Comparison of ENCODE assay signal across 14 mouse cellular contexts in the genomic region with DNA sequence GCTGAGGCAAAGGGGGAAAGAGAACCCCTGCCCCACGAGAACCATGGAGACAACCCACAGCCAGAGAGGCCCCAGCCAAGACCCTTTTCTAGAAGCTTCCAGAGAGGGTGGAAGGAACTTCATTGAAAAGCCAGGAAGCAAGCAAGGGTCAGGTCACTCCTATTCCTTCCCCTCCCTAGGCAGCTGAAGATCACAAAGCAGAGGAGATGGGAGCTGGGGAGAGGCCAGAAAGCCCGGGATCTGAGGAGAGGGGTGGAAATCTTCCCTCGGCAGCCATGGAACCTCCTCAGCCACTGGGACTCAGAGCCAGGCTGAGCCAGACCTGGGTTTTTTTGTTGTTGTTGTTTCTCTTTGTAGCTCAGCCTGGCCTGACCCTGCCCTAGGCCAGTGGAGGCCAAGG. TPM values are rescaled to one million over a fixed set of nuclear protein-coding genes. Genes with fewer than 3 reads are reported as not detected.
DNase-seq lines count a peak whose midpoint lies in the region; ATAC-seq and TF ChIP-seq lines count a peak whose summit lies in the region.
"Had no signal": no experiment of that assay in that cellular context is flagged by ENCODE, and none has a peak within 500 bp of the region (broad histone marks: within the 10 kb centered on the region; RNA-seq: fewer than 3 reads in every experiment).

No protein-coding gene starts in this region.

- WGBS in kidney, postnatal 0 days, result 20% methylated on average over 3 of the region's 3 CpGs
- WGBS in kidney, embryonic 14.5 days, result 35% methylated on average over 3 of the region's 3 CpGs
- WGBS in heart, postnatal 0 days, result 46% methylated on average over 3 of the region's 3 CpGs

- H3K9me3 ChIP-seq in kidney, postnatal 0 days (replicated peaks; ENCODE audit: low read length), result no peaks in the 10 kb centered on the region
- H3K9me3 ChIP-seq in kidney, embryonic 14.5 days (ENCODE audit: control insufficient read depth, low read length), result no peaks in the 10 kb centered on the region
- H3K9me3 ChIP-seq in heart, postnatal 0 days (replicated peaks; ENCODE audit: control insufficient read depth, low read length), result no peaks in the 10 kb centered on the region
- H3K9me3 ChIP-seq: midbrain, embryonic 13.5 days; neural tube, embryonic 13.5 days had no signal

- peak overlapping the region; percentile 40; the same call in 1 of the 2 replicates for H3K9ac ChIP-seq in kidney, postnatal 0 days (ENCODE audit: low read depth, low read length)
- H3K9ac ChIP-seq in kidney, embryonic 14.5 days (ENCODE audit: low read depth, low read length), result no peak overlapping the region
- peak overlapping the region; percentile 17; the same call in 1 of the 2 replicates for H3K9ac ChIP-seq in heart, postnatal 0 days (replicated peaks; ENCODE audit: low read depth, low read length)
- H3K9ac ChIP-seq: midbrain, embryonic 13.5 days; neural tube, embryonic 13.5 days had no signal

- no peaks in the 10 kb centered on the region for H3K36me3 ChIP-seq in kidney, postnatal 0 days (ENCODE audit: insufficient read depth, low read length)
- H3K36me3 ChIP-seq in kidney, embryonic 14.5 days (ENCODE audit: control insufficient read depth, insufficient read depth, low read length), result no peaks in the 10 kb centered on the region
- no peaks in the 10 kb centered on the region for H3K36me3 ChIP-seq in heart, postnatal 0 days (replicated peaks; ENCODE audit: control insufficient read depth, insufficient read depth, low read length)
- H3K36me3 ChIP-seq: midbrain, embryonic 13.5 days; neural tube, embryonic 13.5 days had no signal

- H3K4me2 ChIP-seq in kidney, postnatal 0 days (ENCODE audit: low read length), result no peak overlapping the region
- no peak overlapping the region for H3K4me2 ChIP-seq in kidney, embryonic 14.5 days (replicated peaks; ENCODE audit: low read depth, low read length)
- no peak overlapping the region for H3K4me2 ChIP-seq in heart, postnatal 0 days (ENCODE audit: low read depth, low read length)
- H3K4me2 ChIP-seq: midbrain, embryonic 13.5 days; neural tube, embryonic 13.5 days had no signal

- peaks cover 6% of the 10 kb centered on the region for H3K4me1 ChIP-seq in kidney, postnatal 0 days (replicated peaks; ENCODE audit: insufficient read depth, low read length)
- peaks cover 17% of the 10 kb centered on the region for H3K4me1 ChIP-seq in kidney, embryonic 14.5 days (ENCODE audit: control insufficient read depth, insufficient read depth, low read length)
- H3K4me1 ChIP-seq in brown adipose tissue, adult 24 weeks (ENCODE audit: control insufficient read depth, insufficient read depth, insufficient read length, low read length), result peaks cover 67% of the 10 kb centered on the region
- H3K4me1 ChIP-seq in heart, postnatal 0 days (ENCODE audit: control insufficient read depth, insufficient read depth), result peaks cover 46% of the 10 kb centered on the region

- TF ChIP-seq CTCF in kidney, postnatal 0 days (IDR thresholded peaks at IDR 0.05; ENCODE audit: low read depth), result no peak
- TF ChIP-seq CTCF in heart, postnatal 0 days (IDR thresholded peaks at IDR 0.05; ENCODE audit: low read depth), result no peak

- H3K4me3 ChIP-seq in kidney, postnatal 0 days (replicated peaks; ENCODE audit: low read depth, low read length), result no peak overlapping the region
- H3K4me3 ChIP-seq in kidney, embryonic 14.5 days (ENCODE audit: low read length), result no peak overlapping the region
- H3K4me3 ChIP-seq in brown adipose tissue, adult 24 weeks (ENCODE audit: insufficient read depth, low read depth, low read length), result no peak overlapping the region
- H3K4me3 ChIP-seq in heart, postnatal 0 days (ENCODE audit: low read depth, low read length), result no peak overlapping the region
- H3K4me3 ChIP-seq: midbrain, embryonic 13.5 days; neural tube, embryonic 13.5 days had no signal

- H3K27ac ChIP-seq in kidney, postnatal 0 days, result peak overlapping the region; percentile 47
- H3K27ac ChIP-seq in kidney, embryonic 14.5 days (ENCODE audit: low read depth, low read length), result no peak overlapping the region
- H3K27ac ChIP-seq in brown adipose tissue, adult 24 weeks (replicated peaks; ENCODE audit: low read depth, low read length), result peak overlapping the region; percentile 83
- H3K27ac ChIP-seq in heart, postnatal 0 days (ENCODE audit: low read depth), result peak overlapping the region; percentile 67
- H3K27ac ChIP-seq: midbrain, embryonic 13.5 days; neural tube, embryonic 13.5 days had no signal

- no peak for TF ChIP-seq EP300 in heart, postnatal 0 days (IDR thresholded peaks at IDR 0.05; ENCODE audit: low read depth)

- no peak for ATAC-seq in kidney, postnatal 0 days (replicated peaks; ENCODE audit: low FRiP score, low read depth)
- no peak for ATAC-seq in kidney, embryonic 14.5 days (ENCODE audit: low FRiP score, low TSS enrichment)
- no peak for ATAC-seq in heart, postnatal 0 days (ENCODE audit: insufficient read depth, low read depth)
- ATAC-seq: midbrain, embryonic 13.5 days had no signal

- DNase-seq in adrenal gland, postnatal 25 days, result peak; percentile 16
- DNase-seq in adrenal gland, postnatal 14 days, result no peak
- peak; percentile 50 for DNase-seq in kidney, postnatal 0 days (ENCODE audit: low spot score)
- peak; percentile 27 for DNase-seq in heart, postnatal 0 days (ENCODE audit: low spot score)
- no peak for DNase-seq in ovary, postnatal 14 days (ENCODE audit: low spot score)
- no peak for DNase-seq in adipocyte (ENCODE audit: low spot score)
- DNase-seq: cerebellum, postnatal 10 days; lung, postnatal 14 days; thymus, postnatal 14 days had no signal

- no peaks in the 10 kb centered on the region for H3K27me3 ChIP-seq in kidney, postnatal 0 days (ENCODE audit: insufficient read depth, low read length)
- H3K27me3 ChIP-seq in kidney, embryonic 14.5 days (ENCODE audit: control insufficient read depth, insufficient read depth, low read length), result no peaks in the 10 kb centered on the region
- H3K27me3 ChIP-seq in heart, postnatal 0 days (ENCODE audit: control insufficient read depth, insufficient read depth, low read length), result no peaks in the 10 kb centered on the region
- H3K27me3 ChIP-seq: midbrain, embryonic 13.5 days; neural tube, embryonic 13.5 days had no signal

RNA-seq across cellular contexts. Expression of gene Scarb1, which starts 9.8 kb away (rescaled TPM):
- 1,988 and 2,596 TPM in 2 replicates for total RNA-seq in adrenal gland, postnatal 25 days (2021)
- total RNA-seq in adrenal gland, postnatal 14 days (2021), result 1,757 and 2,166 TPM in 2 replicates
- polyA plus RNA-seq in kidney, postnatal 0 days (2015; fragmentation: Nextera tagmentation; extraction: Ambion mirVana), result 49.0 and 51.3 TPM in 2 replicates
- 34.8 and 48.8 TPM in 2 replicates for polyA plus RNA-seq in kidney, embryonic 14.5 days (2014; fragmentation: Nextera tagmentation; extraction: Ambion mirVana)
- 18.6 and 30.7 TPM in 2 replicates for polyA plus RNA-seq in brown adipose tissue, adult 24 weeks (2012; ENCODE audit: insufficient read depth, insufficient read length, missing spikeins)
- total RNA-seq in heart, postnatal 0 days (2014; rRNA removed; ENCODE audit: low replicate concordance), result 79.8 and 84.2 TPM in 2 replicates
- polyA plus RNA-seq in heart, postnatal 0 days (2015; fragmentation: Nextera tagmentation; extraction: Ambion mirVana), result 53.7 and 58.2 TPM in 2 replicates

RNA-seq across cellular contexts. Expression of gene Gm10382, which starts 58.0 kb away (rescaled TPM):
- total RNA-seq in adrenal gland, postnatal 25 days (2021), result not detected in 2 replicates
- 0.26 and 0.49 TPM in 2 replicates for total RNA-seq in adrenal gland, postnatal 14 days (2021)
- 0.40 and 0.74 TPM in 2 replicates for polyA plus RNA-seq in kidney, postnatal 0 days (2015; fragmentation: Nextera tagmentation; extraction: Ambion mirVana)
- 0.16 and 0.41 TPM in 2 replicates for polyA plus RNA-seq in kidney, embryonic 14.5 days (2014; fragmentation: Nextera tagmentation; extraction: Ambion mirVana)
- not detected in 2 replicates for polyA plus RNA-seq in brown adipose tissue, adult 24 weeks (2012; ENCODE audit: insufficient read depth, insufficient read length, missing spikeins)
- not detected in 2 replicates for total RNA-seq in heart, postnatal 0 days (2014; rRNA removed; ENCODE audit: low replicate concordance)
- polyA plus RNA-seq in heart, postnatal 0 days (2015; fragmentation: Nextera tagmentation; extraction: Ambion mirVana), result 0.32 and 0.78 TPM in 2 replicates
- total RNA-seq: heart, postnatal 36 days had no signal

RNA-seq across cellular contexts. Expression of gene Ubc, which starts 58.9 kb away (rescaled TPM):
- 1,462 and 1,631 TPM in 2 replicates for total RNA-seq in adrenal gland, postnatal 25 days (2021)
- total RNA-seq in adrenal gland, postnatal 14 days (2021), result 1,142 and 1,189 TPM in 2 replicates
- polyA plus RNA-seq in kidney, postnatal 0 days (2015; fragmentation: Nextera tagmentation; extraction: Ambion mirVana), result 702 and 872 TPM in 2 replicates
- polyA plus RNA-seq in kidney, embryonic 14.5 days (2014; fragmentation: Nextera tagmentation; extraction: Ambion mirVana), result 715 and 1,051 TPM in 2 replicates
- polyA plus RNA-seq in brown adipose tissue, adult 24 weeks (2012; ENCODE audit: insufficient read depth, insufficient read length, missing spikeins), result 692 and 1,079 TPM in 2 replicates
- total RNA-seq in heart, postnatal 0 days (2014; rRNA removed; ENCODE audit: low replicate concordance), result 889 and 1,003 TPM in 2 replicates
- polyA plus RNA-seq in heart, postnatal 0 days (2015; fragmentation: Nextera tagmentation; extraction: Ambion mirVana), result 742 and 892 TPM in 2 replicates

Comparison
In these comparisons a context has a peak if more than half of its experiments do, and no peak if none do; other contexts are left out.
1. DNase-seq: peak in adrenal gland, postnatal 25 days (single experiment), kidney, postnatal 0 days (single experiment) and heart, postnatal 0 days (single experiment); none in adrenal gland, postnatal 14 days (single experiment), ovary, postnatal 14 days (single experiment) and adipocyte (single experiment).